Mouse (Mus musculus) limb, embryonic 10.5 days (tissue): ENCODE results near the gene Hsp90aa1. TPM values are rescaled to one million over a fixed set of nuclear protein-coding genes. Genes with fewer than 3 reads are reported as not detected.
"Not testable (repeated sequence)": the region's sequence is repeated elsewhere in the genome, so short reads cannot be mapped to it uniquely, and the experiment has no call there.

Source experiments
- DNase-seq: peaks from one replicate; pipeline ENCODE4 v3.0.0-alpha.2; 2017; ENCODE audit warnings: low spot score
- H3K27ac ChIP-seq: fragments of 300-500 bp; sonication (generic); 2 replicates; pipeline ENCODE4 v1.5.1; 2016; ENCODE audit warnings: mild to moderate bottlenecking
- H3K27me3 ChIP-seq: fragments of 300-500 bp; sonication (generic); 2 replicates; pipeline ENCODE4 v1.6.1; 2016; ENCODE audit warnings: low read depth, mild to moderate bottlenecking; ENCODE audit not compliant: poor library complexity, severe bottlenecking
- H3K36me3 ChIP-seq: fragments of 300-500 bp; sonication (generic); 2 replicates; pipeline ENCODE4 v1.6.1; 2016; ENCODE audit warnings: mild to moderate bottlenecking, moderate library complexity
- H3K4me1 ChIP-seq: fragments of 300-500 bp; sonication (generic); 2 replicates; pipeline ENCODE4 v1.6.1; 2016
- H3K4me3 ChIP-seq: fragments of 300-500 bp; sonication (generic); 2 replicates; pipeline ENCODE4 v1.5.1; 2016; ENCODE audit warnings: mild to moderate bottlenecking, moderate library complexity
- H3K9me3 ChIP-seq: fragments of 300-500 bp; sonication (generic); replicated peaks from 2 replicates; pipeline ENCODE4 v1.6.1; 2016; ENCODE audit warnings: mild to moderate bottlenecking
- WGBS: fragments of 180-500 bp; shearing (Covaris S2); methylation state at CpG from one replicate; pipeline ENCODE4 v1.1.7; 2016; 5-methylcytosine and 5-hydroxymethylcytosine counted together
- polyA plus RNA-seq: library from polyadenylated mRNA; unstranded; fragments of >200 nt; fragmentation: Nextera tagmentation; extraction: Ambion mirVana; gene quantifications from 2 replicates; pipeline ENCODE4 v1.2.1, GENCODE M21; 2016

Hsp90aa1 gene
- polyA plus RNA-seq = 1,005 and 1,256 TPM in 2 replicates

DNA sequence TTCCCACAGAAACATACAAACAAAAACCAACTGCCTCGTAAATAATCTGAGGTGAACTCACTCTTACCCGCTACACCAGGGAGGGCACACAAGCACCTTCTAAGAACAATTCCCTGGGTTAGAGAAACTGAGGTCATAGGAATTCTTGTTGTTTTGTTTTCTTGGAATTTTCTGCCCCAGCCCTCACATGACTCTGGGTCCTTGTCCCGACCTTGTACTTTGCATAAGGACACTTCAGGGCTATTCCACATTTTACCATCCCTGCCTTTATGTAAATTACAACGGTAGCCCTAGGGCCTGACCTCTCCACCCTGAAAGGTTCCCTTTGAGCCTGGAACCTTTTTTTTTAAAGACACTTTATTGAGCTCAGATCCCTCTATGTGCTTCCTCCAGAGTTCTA is at the start of gene Hsp90aa1:
Gene Hsp90aa1, minus strand, starts transcription at position 173 of the 400 bp plus-strand sequence.
- no peaks in the 10 kb centered on the region for H3K36me3 ChIP-seq
- H3K27me3 ChIP-seq = peaks cover 8% of the 10 kb centered on the region; the same call in 1 of the 2 replicates
- DNase-seq = no peak
- no peaks in the 10 kb centered on the region for H3K9me3 ChIP-seq
- WGBS = 58% methylated on average over 4 of the region's 4 CpGs
- H3K4me3 ChIP-seq = no peak within 1 kb of the TSS
- H3K4me1 ChIP-seq = peaks cover 35% of the 10 kb centered on the region
- H3K27ac ChIP-seq = no peak within 1 kb of the TSS

DNA sequence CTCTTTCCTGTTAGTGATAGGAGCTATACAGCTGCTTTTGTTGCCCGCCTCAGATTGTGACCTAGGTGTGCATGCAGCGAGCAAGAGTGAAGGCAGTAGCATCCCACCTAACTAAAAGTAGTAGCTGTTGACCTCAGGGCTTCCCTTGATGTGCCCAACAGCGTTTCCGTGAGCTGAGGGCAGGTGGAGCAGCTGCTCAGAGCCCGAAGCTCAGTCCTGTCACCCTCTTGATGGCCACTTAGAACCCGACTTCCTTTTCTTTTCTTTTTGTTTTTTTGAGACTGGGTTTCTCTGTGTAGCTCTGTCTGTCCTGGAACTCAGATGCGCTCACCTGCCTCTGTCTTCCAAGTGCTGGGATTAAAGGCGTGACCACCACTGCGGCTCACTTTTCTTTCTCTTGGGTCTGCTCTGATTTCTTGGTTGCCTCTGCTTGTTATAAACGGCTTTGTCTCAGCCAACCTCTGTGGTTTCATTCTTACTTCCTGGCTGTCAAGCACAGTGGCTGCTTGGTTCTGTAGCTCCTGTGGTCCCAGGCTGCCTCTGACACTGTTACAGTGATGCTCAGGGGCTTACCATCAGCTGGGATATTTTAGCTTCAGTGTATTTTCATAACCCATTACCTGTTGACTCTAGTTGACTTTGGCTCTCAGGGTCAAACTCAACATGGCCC is 48.4 kb upstream of the Hsp90aa1 start:
- DNase-seq = no peak
- Histone ChIP-seq H3K27ac (no peak overlapping the region), H3K4me1 (no peaks in the 10 kb centered on the region), H3K9me3 (no peaks in the 10 kb centered on the region), H3K27me3 (no peaks in the 10 kb centered on the region), H3K36me3 (peaks cover 29% of the 10 kb centered on the region), H3K4me3 (no peak overlapping the region)
- 81% methylated on average over 10 of the region's 10 CpGs for WGBS

DNA sequence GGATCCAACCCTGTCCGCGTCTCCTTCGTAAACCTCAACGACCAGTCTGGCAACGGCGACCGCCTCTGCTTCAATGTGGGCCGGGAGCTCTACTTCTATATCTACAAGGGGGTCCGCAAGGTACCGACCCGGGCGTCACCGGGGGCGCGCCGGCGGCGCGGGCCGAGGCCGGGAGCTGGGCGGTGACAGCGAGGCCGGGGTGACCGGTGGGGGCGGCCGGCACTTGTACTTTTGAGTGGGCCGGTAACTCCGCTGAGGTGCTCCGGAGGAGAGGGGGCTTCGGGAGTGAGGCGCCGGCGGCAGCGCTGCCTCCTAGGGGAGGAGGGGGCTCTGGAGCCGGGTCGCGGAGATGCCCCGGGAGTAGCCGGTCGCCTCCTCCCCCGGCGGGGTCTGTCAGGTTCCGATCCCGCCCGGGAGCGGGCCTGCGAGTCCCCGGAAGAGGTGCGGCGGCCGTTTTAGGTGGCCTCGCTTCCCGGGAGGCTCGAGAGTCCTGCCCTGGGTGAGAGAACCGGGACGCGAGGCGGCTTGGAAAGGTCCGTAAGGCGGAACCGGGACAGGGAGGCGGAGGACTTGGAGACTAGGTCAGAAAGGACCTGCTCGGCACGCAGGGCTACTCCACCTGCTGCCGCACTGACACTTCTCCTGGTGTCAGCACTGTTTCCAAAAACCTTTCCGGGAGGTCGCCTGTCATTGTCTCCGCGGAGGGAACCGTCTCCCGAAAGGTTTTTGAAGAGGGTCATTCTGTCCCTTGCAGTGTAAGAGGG is 35.8 kb upstream of the Hsp90aa1 start:
- H3K4me1 ChIP-seq = peaks cover 27% of the 10 kb centered on the region
- H3K27me3 ChIP-seq = peaks cover 20% of the 10 kb centered on the region
- no peak for DNase-seq
- peak overlapping the region; percentile 100 for H3K4me3 ChIP-seq
- no peaks in the 10 kb centered on the region for H3K9me3 ChIP-seq
- WGBS = under 1% methylated on average over 72 of the region's 72 CpGs
- peak overlapping the region; percentile 92 for H3K27ac ChIP-seq
- H3K36me3 ChIP-seq = peaks cover 13% of the 10 kb centered on the region

DNA sequence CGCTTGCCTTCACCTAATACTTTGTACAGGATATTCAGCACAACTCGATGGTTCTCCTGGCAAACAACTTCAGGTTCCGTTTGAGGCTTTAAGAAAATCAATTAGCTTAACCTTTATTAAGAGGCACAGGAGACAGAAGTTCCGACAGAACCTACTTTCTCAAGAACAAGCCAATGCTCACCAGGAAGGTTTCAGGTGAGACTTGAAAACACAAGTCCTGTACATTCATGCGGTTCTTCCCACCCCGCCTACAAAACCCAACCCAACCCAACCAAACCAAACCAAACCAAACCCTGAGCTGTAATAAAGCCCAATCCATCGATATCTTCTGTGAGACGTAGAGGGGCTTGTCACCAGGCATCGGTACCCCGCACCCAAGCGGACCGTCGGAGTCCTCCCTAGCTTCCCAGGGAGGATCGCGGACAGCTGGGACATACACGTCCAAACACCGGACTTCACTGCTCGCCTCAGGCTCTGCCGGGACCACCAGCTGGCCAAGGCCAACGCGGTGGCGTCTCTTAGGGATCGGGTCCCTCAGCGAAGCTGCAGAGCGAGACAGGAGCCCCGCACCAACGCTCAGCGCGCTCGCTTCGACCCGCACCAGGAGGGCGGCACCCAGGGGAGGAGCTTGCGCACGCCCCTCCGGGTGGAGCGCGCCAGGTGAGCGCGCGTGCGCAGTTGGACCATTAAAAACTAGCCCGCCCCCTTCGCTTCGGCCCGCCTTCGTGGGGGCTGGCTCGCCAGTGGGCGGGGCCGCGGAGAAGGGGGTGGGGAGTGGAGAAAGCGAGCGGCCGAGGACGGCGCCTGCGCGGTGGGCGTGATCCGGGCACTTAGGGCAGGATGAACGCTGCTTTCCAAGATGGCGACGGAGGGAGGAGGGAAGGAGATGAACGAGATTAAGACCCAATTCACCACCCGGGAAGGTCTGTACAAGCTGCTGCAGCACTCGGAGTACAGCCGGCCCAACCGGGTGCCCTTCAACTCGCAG is 34.9 kb upstream of the Hsp90aa1 start, which contains the start of gene Wdr20:
Gene Wdr20, plus strand, starts transcription at position 775 of the 988 bp plus-strand sequence.
- Histone ChIP-seq H3K36me3 (peaks cover 8% of the 10 kb centered on the region; the same call in 1 of the 2 replicates), H3K27me3 (peaks cover 20% of the 10 kb centered on the region), H3K4me1 (peaks cover 27% of the 10 kb centered on the region), H3K27ac (peak within 1 kb of the TSS; percentile 92), H3K4me3 (peak within 1 kb of the TSS; percentile 100), H3K9me3 (no peaks in the 10 kb centered on the region)
- peak; percentile 100 for DNase-seq
- 1% methylated on average over 69 of the region's 69 CpGs for WGBS

DNA sequence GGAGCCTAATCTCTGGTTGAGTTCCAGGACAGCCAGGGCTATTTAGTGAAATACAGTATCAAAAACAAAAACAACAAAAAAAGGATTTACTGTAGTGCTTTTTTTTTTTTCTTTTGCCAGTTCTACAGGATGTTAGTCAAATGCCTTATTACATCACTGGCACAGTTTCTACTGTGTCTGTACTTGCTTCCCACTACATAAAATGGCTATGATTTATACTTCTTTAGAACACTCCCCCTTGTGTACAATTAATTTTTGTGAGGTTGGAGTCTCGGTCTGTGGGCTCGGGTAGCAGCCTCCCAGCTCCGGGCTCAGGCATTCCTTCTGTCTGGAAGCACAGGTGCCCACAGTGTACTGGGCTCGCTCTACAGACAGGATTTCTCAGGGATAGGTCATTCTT is 34.1 kb upstream of the Hsp90aa1 start:
- H3K4me3 ChIP-seq = peak overlapping the region; percentile 100
- DNase-seq = peak; percentile 34
- peaks cover 27% of the 10 kb centered on the region for H3K4me1 ChIP-seq
- no peaks in the 10 kb centered on the region for H3K36me3 ChIP-seq
- peaks cover 20% of the 10 kb centered on the region for H3K27me3 ChIP-seq
- no peak overlapping the region for H3K27ac ChIP-seq
- no peaks in the 10 kb centered on the region for H3K9me3 ChIP-seq
- WGBS = 19% methylated on average over 4 of the region's 4 CpGs

DNA sequence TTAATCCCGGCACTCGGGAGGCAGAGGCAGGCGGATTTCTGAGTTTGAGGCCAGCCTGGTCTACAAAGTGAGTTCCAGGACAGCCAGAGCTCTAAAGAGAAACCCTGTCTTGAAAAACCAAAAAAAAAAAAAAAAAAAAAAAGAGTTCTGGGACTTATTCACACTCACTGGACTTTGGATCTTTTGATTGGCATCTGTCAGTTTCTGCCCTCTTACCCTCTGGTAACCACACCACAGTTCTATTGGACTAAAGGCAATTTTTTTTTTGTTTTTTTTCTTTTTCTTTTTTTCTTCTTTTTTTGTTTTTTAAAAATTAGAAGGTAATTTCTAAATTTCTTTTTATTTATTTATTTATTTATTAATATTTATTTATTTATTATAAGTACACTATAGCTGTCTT is 30.7 kb upstream of the Hsp90aa1 start:
- H3K9me3 ChIP-seq, H3K4me3 ChIP-seq, DNase-seq, H3K36me3 ChIP-seq, H3K27ac ChIP-seq: not testable (repeated sequence)
- Histone ChIP-seq H3K27me3 (peaks cover 25% of the 10 kb centered on the region), H3K4me1 (peaks cover 11% of the 10 kb centered on the region)
- WGBS = 96% methylated on average over 3 of the region's 3 CpGs

DNA sequence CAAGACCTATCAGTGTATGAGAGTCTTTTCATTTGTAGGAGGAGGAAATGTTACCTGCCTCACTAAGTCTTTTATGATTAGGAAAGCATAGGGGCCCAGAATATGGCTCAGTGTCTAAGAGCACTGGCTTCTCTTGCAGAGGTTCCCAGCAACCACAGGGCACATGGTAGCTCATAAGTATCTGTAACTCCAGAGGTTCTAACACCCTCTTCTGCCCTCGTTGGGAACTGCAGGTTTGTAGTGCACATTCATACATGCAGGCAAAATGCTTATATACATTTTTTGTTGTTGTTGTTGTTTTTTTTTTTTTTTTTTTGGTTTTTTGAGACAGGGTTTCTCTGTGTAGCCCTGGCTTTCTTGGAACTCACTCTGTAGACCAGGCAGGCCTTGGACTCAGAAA is 23.9 kb upstream of the Hsp90aa1 start:
- Histone ChIP-seq H3K9me3 (no peaks in the 10 kb centered on the region), H3K27me3 (0 out of 2 replicates have a peak, but pooled peaks cover 5% of the 10 kb centered on the region)
- WGBS = 64% methylated on average over 1 of the region's 1 CpGs

DNA sequence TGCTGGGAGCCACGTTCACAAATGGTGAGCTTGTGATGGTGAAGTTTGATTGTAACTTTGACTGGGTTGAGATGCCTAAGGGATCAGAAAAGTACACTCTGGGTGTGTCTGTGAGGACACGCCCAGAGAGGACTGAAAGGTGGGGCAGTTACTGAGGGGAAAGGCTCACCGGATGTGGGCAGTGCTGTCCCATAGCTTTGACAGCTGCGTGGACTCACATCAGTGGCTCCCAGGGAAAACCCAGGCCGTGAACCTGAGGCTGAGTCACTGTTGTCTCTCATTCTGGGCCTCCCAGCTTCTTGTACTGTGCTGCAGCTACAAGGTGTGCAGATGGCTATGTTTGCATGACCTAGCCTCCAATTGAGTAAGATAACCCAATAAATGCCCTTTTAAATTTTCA is 23.0 kb upstream of the Hsp90aa1 start:
- no peak overlapping the region for H3K27ac ChIP-seq
- H3K4me1 ChIP-seq = peaks cover 7% of the 10 kb centered on the region
- WGBS = 85% methylated on average over 5 of the region's 5 CpGs
- H3K27me3 ChIP-seq = peaks cover 10% of the 10 kb centered on the region; the same call in 1 of the 2 replicates
- no peaks in the 10 kb centered on the region for H3K36me3 ChIP-seq
- DNase-seq = no peak
- no peaks in the 10 kb centered on the region for H3K9me3 ChIP-seq
- H3K4me3 ChIP-seq = no peak overlapping the region

More for the DNA sequence above, 23.9 kb upstream of the Hsp90aa1 start:
- Histone ChIP-seq H3K36me3 (no peaks in the 10 kb centered on the region), H3K4me1 (peaks cover 7% of the 10 kb centered on the region), H3K27ac (no peak overlapping the region), H3K4me3 (no peak overlapping the region)
- no peak for DNase-seq

DNA sequence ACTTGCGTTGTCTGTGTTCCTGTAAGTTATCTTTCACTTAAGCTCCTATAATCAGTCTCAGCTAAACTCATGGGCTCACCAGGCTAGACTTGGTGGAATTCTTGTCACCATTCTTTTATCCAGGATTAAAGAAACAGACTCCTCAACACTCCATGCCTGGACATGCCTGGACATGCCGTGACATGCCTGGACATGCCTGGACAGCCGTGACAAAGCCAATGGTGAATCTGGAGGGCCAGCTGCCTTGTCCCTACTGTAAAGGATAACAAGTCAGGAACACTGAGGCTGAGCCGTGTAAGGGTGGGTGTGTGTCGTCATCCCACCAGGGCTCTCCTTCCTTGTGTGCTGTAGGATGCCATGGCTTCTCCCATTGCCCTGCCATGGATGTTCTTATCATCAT is 22.5 kb upstream of the Hsp90aa1 start:
- Histone ChIP-seq H3K27ac (no peak overlapping the region), H3K9me3 (no peaks in the 10 kb centered on the region), H3K4me3 (no peak overlapping the region), H3K27me3 (peaks cover 15% of the 10 kb centered on the region), H3K36me3 (no peaks in the 10 kb centered on the region), H3K4me1 (peaks cover 7% of the 10 kb centered on the region)
- DNase-seq = no peak
- WGBS = 94% methylated on average over 5 of the region's 5 CpGs

DNA sequence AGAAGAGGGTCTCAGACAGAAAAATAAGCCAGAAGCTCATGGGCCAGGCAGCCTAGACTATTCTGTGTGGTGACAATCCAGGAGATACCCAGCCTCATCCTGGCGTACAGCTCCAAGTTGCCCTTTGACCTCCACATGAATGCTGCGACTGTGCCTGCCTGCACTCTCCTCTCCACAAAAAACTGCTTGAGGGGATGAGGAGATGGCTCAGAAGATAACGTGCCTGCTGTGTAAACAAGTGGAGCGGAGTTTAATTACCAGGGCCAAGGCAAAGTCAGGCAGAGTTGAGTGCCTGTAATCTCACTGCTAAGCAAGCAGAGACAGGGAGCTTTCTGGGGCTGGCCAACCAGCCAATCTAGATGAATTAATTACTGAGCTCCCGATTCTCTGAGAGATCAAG is 13.5 kb upstream of the Hsp90aa1 start:
- H3K27me3 ChIP-seq = peaks cover 23% of the 10 kb centered on the region
- no peaks in the 10 kb centered on the region for H3K9me3 ChIP-seq
- no peak overlapping the region for H3K4me3 ChIP-seq
- no peaks in the 10 kb centered on the region for H3K36me3 ChIP-seq
- WGBS = 24% methylated on average over 5 of the region's 5 CpGs
- no peak overlapping the region for H3K27ac ChIP-seq
- DNase-seq = no peak
- H3K4me1 ChIP-seq = no peaks in the 10 kb centered on the region

DNA sequence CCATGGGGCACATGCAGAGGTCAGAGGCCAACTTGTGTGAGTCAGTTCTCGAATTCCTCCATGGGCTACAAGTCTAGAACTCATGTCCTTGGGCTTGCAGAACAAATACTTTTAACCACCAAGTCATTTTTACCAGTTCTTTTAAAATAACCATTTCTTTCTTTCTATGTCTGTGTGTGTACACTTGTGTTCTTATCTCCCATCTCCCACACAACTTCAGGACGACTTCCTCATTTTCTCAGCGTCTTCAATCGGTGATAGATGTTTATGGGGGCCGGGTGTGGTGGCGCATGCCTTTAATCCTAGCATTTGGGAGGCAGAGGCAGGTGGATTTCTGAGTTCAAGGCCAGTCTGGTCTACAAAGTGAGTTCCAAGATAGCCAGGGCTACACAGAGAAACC is 11.7 kb upstream of the Hsp90aa1 start:
- WGBS = 92% methylated on average over 6 of the region's 6 CpGs
- H3K27me3 ChIP-seq = peaks cover 8% of the 10 kb centered on the region

DNA sequence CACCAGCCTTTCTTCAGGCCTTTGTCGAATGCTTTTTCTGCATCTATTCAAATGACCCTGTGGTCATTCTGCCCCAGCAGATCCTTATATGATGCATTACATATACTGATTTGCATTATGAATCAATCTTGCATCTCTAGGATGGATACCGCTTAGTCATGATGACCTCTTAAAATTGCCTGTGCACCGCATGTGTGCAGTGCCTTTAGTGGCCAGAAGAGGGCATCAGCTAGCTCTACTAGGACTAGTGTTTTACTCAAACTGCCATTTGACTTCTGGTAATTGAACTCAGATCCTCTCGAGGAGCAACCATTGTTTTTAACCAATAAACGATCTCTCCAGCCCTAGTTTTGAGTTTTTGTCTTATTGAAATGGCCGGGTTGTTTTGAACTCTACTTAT is 11.3 kb upstream of the Hsp90aa1 start:
- H3K4me1 ChIP-seq = no peaks in the 10 kb centered on the region
- no peak overlapping the region for H3K4me3 ChIP-seq
- no peaks in the 10 kb centered on the region for H3K36me3 ChIP-seq
- peaks cover 4% of the 10 kb centered on the region; the same call in 1 of the 2 replicates for H3K27me3 ChIP-seq
- no peak for DNase-seq
- no peak overlapping the region for H3K27ac ChIP-seq
- H3K9me3 ChIP-seq = no peaks in the 10 kb centered on the region
- 93% methylated on average over 6 of the region's 6 CpGs for WGBS

More for the DNA sequence above, 11.7 kb upstream of the Hsp90aa1 start:
- H3K36me3 ChIP-seq = no peaks in the 10 kb centered on the region
- no peaks in the 10 kb centered on the region for H3K4me1 ChIP-seq
- no peak overlapping the region for H3K4me3 ChIP-seq
- no peaks in the 10 kb centered on the region for H3K9me3 ChIP-seq
- no peak overlapping the region for H3K27ac ChIP-seq
- DNase-seq = no peak
